Mouse (Mus musculus) spleen, adult 2 months (tissue): Measurements from ENCODE around the gene Ap3m1.

Experiments
- CTCF ChIP-seq: fragments of 200-500 bp; IDR thresholded peaks from 2 replicates; pipeline ENCODE4 v1.5.1; 2011; ENCODE audit warnings: mild to moderate bottlenecking, inconsistent platforms; ENCODE audit not compliant: insufficient read depth, insufficient read length, insufficient replicate concordance; ENCODE audit errors: extremely low read depth
- POLR2A ChIP-seq: fragments of 200-500 bp; IDR thresholded peaks from 2 replicates; pipeline ENCODE4 v1.6.1; 2011; ENCODE audit warnings: low read depth, low read length, inconsistent platforms

- TF ChIP-seq CTCF = no peak
- no peak for TF ChIP-seq POLR2A
These were observed 48.6 kb upstream of the Ap3m1 start for GRCm38 (mm10) chr14:21100876-21101275.
